Mouse (Mus musculus) heart, adult 2 months (tissue): ENCODE measurements around the gene Fstl1. TPM values are rescaled to one million over a fixed set of nuclear protein-coding genes. Genes with fewer than 3 reads are reported as not detected.
A peak's percentile ranks its signal among the peaks of the same experiment; 100 is the strongest.

Experiments
- DNase-seq, 2 experiments: peaks; one replicate each; pipeline ENCODE4 v3.0.0; 2021
- H3K27ac ChIP-seq: fragments of 200-600 bp; 2 replicates; pipeline ENCODE4 v1.8.1; 2022
- H3K27me3 ChIP-seq: fragments of 200-500 bp; 2 replicates; pipeline ENCODE4 v1.6.1; 2012; ENCODE audit warnings: mild to moderate bottlenecking, low read length, inconsistent platforms, mixed read lengths; ENCODE audit not compliant: control insufficient read depth, insufficient read depth
- H3K36me3 ChIP-seq: fragments of 200-500 bp; 2 replicates; pipeline ENCODE4 v1.6.1; 2012; ENCODE audit warnings: low read length, inconsistent platforms; ENCODE audit not compliant: control insufficient read depth, insufficient read depth
- H3K4me1 ChIP-seq: fragments of 200-500 bp; 2 replicates; pipeline ENCODE4 v1.6.1; 2011; ENCODE audit warnings: low read length; ENCODE audit not compliant: control insufficient read depth, insufficient read depth
- H3K4me3 ChIP-seq: fragments of 200-600 bp; 2 replicates; pipeline ENCODE4 v1.8.1; 2022
- H3K79me2 ChIP-seq: fragments of 200-500 bp; replicated peaks from 2 replicates; pipeline ENCODE4 v1.6.1; 2012; ENCODE audit warnings: mild to moderate bottlenecking, inconsistent platforms, low read length, moderate library complexity, mixed read lengths; ENCODE audit not compliant: control insufficient read depth, insufficient read depth
- H3K9ac ChIP-seq: fragments of 200-500 bp; 2 replicates; pipeline ENCODE4 v1.6.1; 2012; ENCODE audit warnings: low read depth, mild to moderate bottlenecking, control low read depth, inconsistent platforms, low read length, mixed read lengths
- CTCF ChIP-seq: fragments of 200-600 bp; IDR thresholded peaks from 2 replicates; pipeline ENCODE4 v1.8.1; 2022; ENCODE audit warnings: antibody characterized with exemption, mild to moderate bottlenecking, moderate library complexity
- EP300 ChIP-seq: fragments of 200-500 bp; IDR thresholded peaks from 2 replicates; pipeline ENCODE4 v1.6.1; 2011; ENCODE audit warnings: low read depth, low read length, control low read depth; ENCODE audit not compliant: insufficient read depth
- POLR2A ChIP-seq: fragments of 200-500 bp; IDR thresholded peaks from 2 replicates; pipeline ENCODE4 v1.6.1; 2011; ENCODE audit warnings: mild to moderate bottlenecking, low read depth, low read length, control low read depth; ENCODE audit not compliant: insufficient read depth
- WGBS: fragments of 180-500 bp; shearing (Covaris S2); methylation state at CpG from one replicate; pipeline ENCODE4 v1.1.7; 2018; 5-methylcytosine and 5-hydroxymethylcytosine counted together
- intact Hi-C: fragments of 180-260 bp; cut with DNase I; formaldehyde crosslinking; loops from one replicate; pipeline ENCODE4 v1.15.1; 2025
- long read RNA-seq: library from polyadenylated mRNA; stranded (forward); transcript quantifications from one replicate; pipeline ENCODE4 v2.0.0, GENCODE M21; 2021
- polyA plus RNA-seq: library from polyadenylated mRNA; depleted of rRNA; stranded (reverse); fragments of >200 nt; gene quantifications from 2 replicates; pipeline ENCODE4 v1.2.3, GENCODE M21; 2012; rRNA removed
- total RNA-seq, 2 experiments: library from RNA; stranded (reverse); gene quantifications; 2 replicates each; pipeline ENCODE4 v1.2.3; 2021

Gene Fstl1
- total RNA-seq, result 10 to 100 TPM; 43.6 to 57.6 TPM
- 39.7 and 68.4 TPM in 2 replicates for polyA plus RNA-seq
- long read RNA-seq, transcript Fstl1-201 (11 exons, 3,789 nt), result major isoform, 107 of 129 reads
- long read RNA-seq, partial matches to known transcripts, result 18 of 129 reads
- long read RNA-seq, other reads (novel, unspliced or antisense), result 4 of 129 reads

DNA sequence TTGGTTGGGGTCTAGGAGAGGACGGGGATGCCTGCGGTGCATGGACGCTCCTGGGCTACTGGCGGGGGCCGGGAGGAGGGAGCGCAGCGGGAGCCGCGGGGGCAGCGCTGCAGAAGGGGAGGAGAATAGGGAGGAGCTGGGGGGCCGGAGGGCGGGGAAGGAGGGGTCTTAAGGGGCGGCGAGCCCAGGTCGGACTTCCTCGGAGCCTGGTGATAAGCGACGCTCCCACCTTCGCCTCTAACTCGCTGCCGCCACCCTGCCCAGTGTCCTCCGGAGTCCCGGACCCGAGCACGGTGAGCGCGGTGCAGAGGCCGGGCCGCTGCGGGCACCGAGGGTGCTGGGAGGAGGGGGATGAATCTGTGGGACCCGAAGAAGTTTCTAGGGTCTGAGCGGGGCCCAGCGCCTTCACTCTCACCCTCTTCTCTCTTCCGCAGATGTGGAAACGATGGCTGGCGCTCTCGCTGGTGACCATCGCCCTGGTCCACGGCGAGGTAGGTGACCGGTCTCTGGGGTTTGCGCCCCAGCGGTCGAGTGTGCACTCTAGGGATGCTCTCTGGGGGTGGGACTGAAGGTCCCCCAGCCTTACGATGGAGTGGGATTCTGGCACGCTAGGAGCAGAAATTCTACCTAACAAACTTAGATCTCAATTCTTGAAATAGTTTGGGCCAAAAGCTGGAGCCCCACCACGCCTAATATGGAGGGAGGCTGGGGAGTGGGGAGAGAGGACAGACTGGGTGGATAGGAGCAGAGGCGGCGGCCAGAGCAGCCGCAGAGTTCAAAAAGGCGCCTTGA lies at the start of gene Fstl1:
TSS of gene Fstl1 (plus strand) at position 14 of the 792 bp plus-strand sequence.
- Histone ChIP-seq H3K4me3 (peak within 1 kb of the TSS; percentile 61), H3K9ac (peak within 1 kb of the TSS; percentile 89), H3K79me2 (no peaks in the 10 kb centered on the region), H3K27ac (peak within 1 kb of the TSS; percentile 81), H3K27me3 (no peaks in the 10 kb centered on the region), H3K36me3 (no peaks in the 10 kb centered on the region), H3K4me1 (peaks cover 8% of the 10 kb centered on the region)
- 2% methylated on average over 46 of the region's 52 CpGs for WGBS
- DNase-seq, result peak; percentile 67 to 69
- TF ChIP-seq POLR2A, result peak; percentile 66; the same call in 1 of the 2 replicates
- TF ChIP-seq EP300, result no peak
- intact Hi-C loops, result no loop called here

DNA sequence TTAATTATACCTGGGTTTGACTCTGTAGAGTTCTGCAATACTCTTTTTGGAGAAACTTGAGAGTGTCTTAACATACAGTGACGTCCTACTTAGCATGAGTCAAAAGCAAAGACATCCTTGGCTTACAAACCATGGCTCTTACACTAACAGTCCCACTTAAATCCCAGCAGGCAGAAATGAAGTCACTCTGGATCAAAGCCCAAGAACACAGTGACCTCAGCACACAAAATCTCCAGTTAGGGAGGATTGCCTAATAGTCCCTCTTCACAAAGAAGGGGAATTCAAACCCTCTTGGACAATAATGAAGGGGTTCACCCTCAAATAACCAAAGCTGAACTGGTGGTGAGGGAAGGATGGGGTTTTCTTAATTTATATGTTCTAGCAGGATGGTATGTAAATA lies 48.0 kb upstream of the Fstl1 start:
- no peaks in the 10 kb centered on the region; the same call in 1 of the 2 replicates for H3K36me3 ChIP-seq
- peak overlapping the region; percentile 47 for H3K27ac ChIP-seq
- H3K4me1 ChIP-seq, result peaks cover 5% of the 10 kb centered on the region
- no peaks in the 10 kb centered on the region for H3K27me3 ChIP-seq
- intact Hi-C loops, result no loop called here
- WGBS, result 26% methylated on average over 1 of the region's 1 CpGs
- no peak overlapping the region for H3K9ac ChIP-seq
- H3K4me3 ChIP-seq, result no peak overlapping the region
- TF ChIP-seq POLR2A (no peak), CTCF (no peak), EP300 (no peak)
- no peaks in the 10 kb centered on the region for H3K79me2 ChIP-seq
- DNase-seq, result peak; percentile 39 to 74

DNA sequence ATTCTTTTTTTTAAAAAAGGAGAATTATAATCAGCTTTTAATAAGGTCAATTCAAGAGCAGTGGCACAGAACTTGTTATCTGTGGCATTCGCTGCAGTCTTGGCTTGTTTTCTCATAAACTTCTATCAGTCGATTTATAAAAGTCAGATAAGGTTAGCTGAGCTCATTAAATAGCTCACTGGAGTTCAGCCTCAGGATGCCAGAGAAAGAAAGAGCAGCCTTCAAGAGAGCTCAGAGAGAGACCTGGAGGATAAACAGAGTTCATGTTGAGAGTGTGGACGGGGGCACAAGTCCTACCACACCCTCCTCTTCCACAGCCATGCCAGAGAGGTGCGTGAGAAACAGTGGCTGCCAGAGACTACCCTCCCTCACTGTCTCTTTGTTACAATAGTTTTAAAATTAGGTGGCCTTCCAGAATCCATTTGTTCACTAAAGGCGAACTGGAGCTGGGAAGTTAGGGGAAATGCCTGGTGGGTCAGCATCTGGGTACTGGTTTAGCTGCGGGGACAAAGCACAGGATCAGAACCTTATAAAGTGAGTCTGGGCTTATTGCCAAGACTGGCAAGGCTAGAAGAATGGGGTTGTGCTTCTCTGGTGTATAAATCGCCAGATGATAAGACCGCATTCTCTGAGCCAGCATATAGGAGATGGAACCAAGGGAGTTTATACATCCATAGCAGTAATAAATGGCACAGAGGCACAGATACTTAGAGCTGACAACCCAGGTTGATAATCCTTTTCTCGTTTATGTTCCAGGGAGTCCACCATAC lies 47.1 kb upstream of the Fstl1 start:
- Histone ChIP-seq H3K27ac (peak overlapping the region; percentile 47), H3K36me3 (no peaks in the 10 kb centered on the region; the same call in 1 of the 2 replicates), H3K27me3 (no peaks in the 10 kb centered on the region), H3K9ac (no peak overlapping the region; the same call in 1 of the 2 replicates), H3K4me3 (no peak overlapping the region), H3K79me2 (no peaks in the 10 kb centered on the region), H3K4me1 (peaks cover 5% of the 10 kb centered on the region)
- DNase-seq, result peak in 1 of 2 experiments; percentile 5
- TF ChIP-seq EP300, result no peak
- no peak for TF ChIP-seq POLR2A
- no peak for TF ChIP-seq CTCF
- intact Hi-C loops, result no loop called here
- 36% methylated on average over 9 of the region's 9 CpGs for WGBS

DNA sequence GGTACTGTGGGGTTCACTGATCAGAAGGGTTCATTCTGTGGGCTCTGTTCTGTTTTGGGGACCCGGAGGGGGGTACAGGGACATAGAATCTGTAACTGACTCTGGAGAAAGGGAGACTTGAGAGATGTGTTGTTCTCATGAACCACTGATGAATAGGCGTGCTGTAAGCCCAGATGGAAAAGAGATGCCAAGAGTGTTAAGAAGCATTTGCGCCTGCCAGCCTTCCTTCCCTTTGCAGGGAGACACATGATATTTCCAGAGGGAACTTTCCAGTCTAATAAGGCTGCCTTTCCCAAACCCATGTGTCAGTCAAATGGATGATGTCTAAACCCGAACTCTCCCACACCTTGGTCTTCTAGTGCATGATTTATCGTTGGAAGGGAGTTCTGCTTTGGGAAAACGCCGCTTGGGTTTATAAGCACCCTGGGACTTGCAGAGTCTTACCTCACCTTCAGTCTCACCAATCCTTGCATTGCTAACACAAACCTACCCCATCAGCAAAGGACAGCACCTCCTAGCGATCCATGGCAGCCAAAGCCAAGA lies 46.3 kb upstream of the Fstl1 start:
- DNase-seq, result no peak
- Histone ChIP-seq H3K27me3 (no peaks in the 10 kb centered on the region), H3K79me2 (no peaks in the 10 kb centered on the region), H3K9ac (no peak overlapping the region), H3K4me1 (peaks cover 5% of the 10 kb centered on the region), H3K36me3 (no peaks in the 10 kb centered on the region; the same call in 1 of the 2 replicates), H3K4me3 (no peak overlapping the region), H3K27ac (no peak overlapping the region)
- no peak for TF ChIP-seq POLR2A
- intact Hi-C loops, result no loop called here
- WGBS, result 84% methylated on average over 8 of the region's 8 CpGs

DNA sequence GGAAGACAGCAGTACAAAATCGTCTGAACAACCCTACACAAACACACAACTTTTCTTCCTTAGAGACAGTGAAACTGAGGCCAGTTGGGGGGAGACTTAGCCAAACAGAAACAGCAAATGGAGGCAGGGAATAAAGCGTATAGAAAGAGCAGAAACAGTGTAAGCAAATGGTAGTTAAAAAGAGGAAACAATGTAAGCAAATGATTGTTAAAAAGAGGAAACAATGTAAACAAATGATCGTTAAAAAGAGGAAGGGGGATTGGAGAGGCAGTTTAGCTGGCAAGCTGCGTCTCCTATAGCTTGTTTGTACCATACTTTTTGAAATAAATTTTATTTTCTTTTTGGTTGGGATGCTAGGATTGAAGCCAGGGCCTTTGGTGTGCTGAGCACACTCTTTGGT lies 45.2 kb upstream of the Fstl1 start:
- Histone ChIP-seq H3K79me2 (no peaks in the 10 kb centered on the region), H3K9ac (no peak overlapping the region), H3K4me1 (peaks cover 5% of the 10 kb centered on the region), H3K27me3 (no peaks in the 10 kb centered on the region), H3K4me3 (no peak overlapping the region), H3K36me3 (no peaks in the 10 kb centered on the region; the same call in 1 of the 2 replicates), H3K27ac (peak overlapping the region; percentile 15; the same call in 1 of the 2 replicates)
- TF ChIP-seq EP300, result no peak
- 62% methylated on average over 4 of the region's 4 CpGs for WGBS
- intact Hi-C loops, result no loop called here
- no peak for DNase-seq
